Mouse (Mus musculus) spleen, adult 2 months (tissue): ENCODE results near the gene Zfhx2.

Experiments
- CTCF ChIP-seq: fragments of 200-500 bp; IDR thresholded peaks from 2 replicates; pipeline ENCODE4 v1.5.1; 2011; ENCODE audit warnings: mild to moderate bottlenecking, inconsistent platforms; ENCODE audit not compliant: insufficient read depth, insufficient read length, insufficient replicate concordance; ENCODE audit errors: extremely low read depth
- POLR2A ChIP-seq: fragments of 200-500 bp; IDR thresholded peaks from 2 replicates; pipeline ENCODE4 v1.6.1; 2011; ENCODE audit warnings: low read depth, low read length, inconsistent platforms

DNA sequence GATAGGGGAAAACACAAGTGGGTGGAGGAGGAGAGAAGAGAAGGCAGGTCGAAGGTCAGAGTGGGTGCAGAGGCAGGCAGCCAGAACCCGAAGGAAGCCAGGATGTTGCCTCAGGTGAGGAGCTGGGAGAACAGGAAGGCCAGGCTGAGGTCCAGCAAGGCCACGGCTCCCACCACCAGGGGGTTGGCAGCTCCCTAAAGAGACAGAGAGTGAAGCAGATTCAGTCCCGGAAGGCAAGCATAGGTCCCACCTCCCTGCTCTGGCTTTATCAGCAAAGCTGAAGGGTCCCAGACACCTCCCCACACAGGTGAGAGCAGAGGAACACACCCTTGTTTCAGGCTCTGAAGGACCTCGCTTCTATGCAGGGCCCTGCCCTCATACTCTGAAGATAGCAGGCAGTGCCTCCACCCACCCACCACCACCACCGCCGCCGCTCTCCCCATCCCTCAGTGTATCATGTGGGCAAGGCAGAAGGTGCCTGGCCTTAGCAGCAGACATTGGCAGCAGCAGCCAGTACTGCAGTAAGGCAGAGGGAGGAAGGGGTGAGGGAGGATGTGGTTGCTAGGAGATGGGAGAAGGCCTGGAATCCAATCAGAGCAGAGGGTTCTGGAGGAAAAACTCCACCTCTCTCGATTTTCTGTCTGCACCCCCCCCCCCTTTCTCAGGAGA lies 16.2 kb upstream of the Zfhx2 start:
- TF ChIP-seq CTCF (no peak), POLR2A (no peak)
